Mouse (Mus musculus) forebrain, embryonic 13.5 days (tissue): Measurements from ENCODE around the gene Bach2. TPM values are rescaled to one million over a fixed set of nuclear protein-coding genes. Genes with fewer than 3 reads are reported as not detected.

Experiments
- ATAC-seq: fragments of 200-750 bp; cut with Nextera tagmentation; 2 replicates; pipeline ENCODE4 v1.8.0; 2017
- H3K27ac ChIP-seq: fragments of 300-500 bp; sonication (generic); 2 replicates; pipeline ENCODE4 v1.5.1; 2015; ENCODE audit warnings: inconsistent platforms, mild to moderate bottlenecking, moderate library complexity
- H3K27me3 ChIP-seq: fragments of 300-500 bp; sonication (generic); 2 replicates; pipeline ENCODE4 v1.6.1; 2015; ENCODE audit warnings: mild to moderate bottlenecking, inconsistent platforms
- H3K36me3 ChIP-seq: fragments of 300-500 bp; sonication (generic); 2 replicates; pipeline ENCODE4 v1.6.1; 2015; ENCODE audit warnings: mild to moderate bottlenecking, inconsistent platforms; ENCODE audit not compliant: poor library complexity, severe bottlenecking
- H3K4me1 ChIP-seq: fragments of 300-500 bp; sonication (generic); 2 replicates; pipeline ENCODE4 v1.6.1; 2015; ENCODE audit warnings: inconsistent platforms
- H3K4me2 ChIP-seq: fragments of 300-500 bp; sonication (generic); 2 replicates; pipeline ENCODE4 v1.6.1; 2015; ENCODE audit warnings: inconsistent platforms, mild to moderate bottlenecking, moderate library complexity
- H3K4me3 ChIP-seq: fragments of 300-500 bp; sonication (generic); 2 replicates; pipeline ENCODE4 v1.5.1; 2015; ENCODE audit warnings: mild to moderate bottlenecking, inconsistent platforms
- H3K9ac ChIP-seq: fragments of 300-500 bp; sonication (generic); 2 replicates; pipeline ENCODE4 v1.6.1; 2015; ENCODE audit warnings: mild to moderate bottlenecking, inconsistent platforms
- H3K9me3 ChIP-seq: fragments of 300-500 bp; sonication (generic); replicated peaks from 2 replicates; pipeline ENCODE4 v1.6.1; 2016; ENCODE audit warnings: inconsistent platforms
- WGBS: fragments of 180-500 bp; shearing (Covaris S2); methylation state at CpG from one replicate; pipeline ENCODE4 v1.1.7; 2015; 5-methylcytosine and 5-hydroxymethylcytosine counted together
- polyA plus RNA-seq: library from polyadenylated mRNA; unstranded; fragments of >200 nt; fragmentation: Nextera tagmentation; extraction: Ambion mirVana; gene quantifications from 2 replicates; pipeline ENCODE4 v1.2.1, GENCODE M21; 2015

Gene Bach2
- polyA plus RNA-seq, 1 experiment from 2014 or later: 26.2 TPM

DNA sequence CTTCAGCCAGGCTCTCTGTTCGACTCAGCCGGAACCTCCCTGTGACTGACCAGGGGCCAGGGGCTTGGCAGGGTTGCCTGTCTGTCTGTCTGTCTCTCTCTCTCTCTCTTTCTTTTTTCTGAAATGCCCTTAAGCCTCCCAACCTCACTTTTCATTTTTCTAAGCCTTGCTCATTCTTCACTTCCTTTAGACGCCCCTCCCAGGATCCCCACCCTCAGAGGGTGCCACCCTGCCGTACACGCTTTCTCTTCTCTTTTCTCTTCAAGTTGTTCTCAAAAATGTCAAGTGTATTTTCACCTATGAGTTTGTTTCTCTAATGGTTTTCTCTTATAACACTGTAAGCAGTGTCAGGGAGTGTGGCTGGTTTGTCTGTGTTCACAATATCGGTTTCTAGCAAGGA lies 42.7 kb downstream of the Bach2 start:
- H3K9me3 ChIP-seq: no peaks in the 10 kb centered on the region
- H3K4me3 ChIP-seq: no peak overlapping the region
- WGBS: 85% methylated on average over 6 of the region's 6 CpGs
- peaks cover 13% of the 10 kb centered on the region for H3K4me1 ChIP-seq
- H3K27me3 ChIP-seq: no peaks in the 10 kb centered on the region
- ATAC-seq: no peak
- H3K9ac ChIP-seq: no peak overlapping the region
- H3K36me3 ChIP-seq: no peaks in the 10 kb centered on the region
- H3K27ac ChIP-seq: no peak overlapping the region
- no peak overlapping the region for H3K4me2 ChIP-seq

DNA sequence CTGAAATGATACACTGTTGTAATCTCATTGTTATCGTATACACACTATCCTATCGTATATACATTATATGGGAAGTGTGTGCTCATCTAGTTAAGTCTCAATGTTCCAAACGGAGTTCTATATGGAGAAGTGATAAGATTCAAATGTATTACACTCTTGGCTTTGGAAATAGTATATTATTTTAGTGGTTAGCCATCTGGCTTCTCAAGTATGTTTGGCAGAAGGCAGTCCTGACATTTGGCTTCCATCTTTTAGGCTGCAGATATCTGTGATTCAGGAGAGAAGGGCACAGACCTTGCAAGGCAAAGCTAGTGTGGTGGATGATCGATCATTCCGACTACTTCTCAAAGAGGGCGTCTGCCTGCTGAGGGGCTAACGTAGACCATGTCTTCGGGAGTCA lies 47.8 kb downstream of the Bach2 start:
- ATAC-seq: no peak
- Histone ChIP-seq H3K4me3 (no peak overlapping the region), H3K9me3 (no peaks in the 10 kb centered on the region), H3K27ac (no peak overlapping the region), H3K9ac (no peak overlapping the region), H3K27me3 (no peaks in the 10 kb centered on the region), H3K4me2 (no peak overlapping the region), H3K4me1 (peaks cover 32% of the 10 kb centered on the region), H3K36me3 (no peaks in the 10 kb centered on the region)
- 89% methylated on average over 8 of the region's 8 CpGs for WGBS

DNA sequence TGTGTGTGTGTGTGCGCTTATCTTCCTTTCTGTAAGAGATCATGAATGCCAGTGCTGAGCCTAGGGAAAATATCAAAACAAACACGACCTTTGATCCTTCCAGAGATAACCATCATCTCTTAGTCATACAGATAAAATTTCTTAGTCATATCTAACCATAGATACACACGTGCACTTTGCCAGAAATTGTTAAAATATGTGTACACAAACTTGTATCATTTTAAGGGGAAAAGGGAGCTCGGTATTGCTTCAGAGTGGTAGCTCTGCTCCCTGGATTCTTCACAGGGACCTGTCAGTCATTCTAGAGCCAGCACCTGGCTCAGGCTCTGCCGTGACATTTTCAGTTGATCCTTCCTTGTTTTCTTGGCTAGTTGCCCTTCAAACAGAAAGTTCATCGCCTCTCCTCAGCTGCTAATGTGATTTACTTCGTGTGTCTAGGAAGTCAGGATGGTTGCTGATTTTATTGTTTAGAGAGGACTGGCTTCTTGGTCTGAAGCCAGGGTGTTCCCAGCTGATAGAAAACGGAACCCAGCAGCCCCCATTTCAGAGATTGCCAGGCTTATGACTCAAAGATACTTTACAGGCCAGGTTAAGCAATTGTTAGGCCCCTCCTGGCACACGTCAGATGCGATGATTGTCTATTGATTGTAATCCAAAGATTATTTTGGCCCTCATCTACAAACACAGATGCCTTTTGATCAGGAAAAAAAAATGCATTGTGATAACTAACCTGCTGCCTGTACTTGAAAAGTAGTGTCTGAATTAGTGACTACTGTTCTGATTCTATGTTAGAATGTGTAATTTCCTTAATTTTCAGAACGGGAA lies 49.6 kb downstream of the Bach2 start:
- no peak overlapping the region for H3K27ac ChIP-seq
- no peaks in the 10 kb centered on the region for H3K36me3 ChIP-seq
- ATAC-seq: peak; percentile 37; the same call in 1 of the 2 replicates
- peaks cover 39% of the 10 kb centered on the region for H3K4me1 ChIP-seq
- H3K4me2 ChIP-seq: no peak overlapping the region
- no peaks in the 10 kb centered on the region for H3K27me3 ChIP-seq
- WGBS: 56% methylated on average over 11 of the region's 11 CpGs
- no peak overlapping the region for H3K9ac ChIP-seq
- no peak overlapping the region for H3K4me3 ChIP-seq
- H3K9me3 ChIP-seq: no peaks in the 10 kb centered on the region

DNA sequence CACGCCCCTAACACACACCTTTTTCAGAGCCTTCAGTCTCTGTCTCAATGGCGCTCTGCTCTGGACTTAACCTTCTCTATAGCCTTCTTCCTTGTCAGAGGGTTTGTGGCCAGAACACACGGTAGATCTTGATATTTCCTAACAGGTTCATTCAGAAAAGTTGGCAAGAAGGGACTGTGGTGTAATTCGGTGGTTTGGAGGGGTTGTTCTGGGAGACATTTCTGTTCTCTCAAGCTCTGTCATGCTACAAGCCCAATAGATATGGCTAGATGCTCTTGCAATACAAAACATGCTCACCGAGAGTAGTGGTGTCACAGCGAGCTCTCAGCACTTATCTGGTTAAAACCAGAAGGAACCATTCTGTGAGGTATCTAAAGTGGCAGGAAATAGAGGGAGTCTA lies 51.2 kb downstream of the Bach2 start:
- H3K9me3 ChIP-seq: no peaks in the 10 kb centered on the region
- WGBS: 86% methylated on average over 6 of the region's 6 CpGs
- no peak overlapping the region for H3K27ac ChIP-seq
- no peak overlapping the region for H3K4me2 ChIP-seq
- no peaks in the 10 kb centered on the region for H3K27me3 ChIP-seq
- peaks cover 51% of the 10 kb centered on the region for H3K4me1 ChIP-seq
- no peak overlapping the region for H3K4me3 ChIP-seq
- H3K9ac ChIP-seq: no peak overlapping the region
- H3K36me3 ChIP-seq: no peaks in the 10 kb centered on the region
- ATAC-seq: no peak

DNA sequence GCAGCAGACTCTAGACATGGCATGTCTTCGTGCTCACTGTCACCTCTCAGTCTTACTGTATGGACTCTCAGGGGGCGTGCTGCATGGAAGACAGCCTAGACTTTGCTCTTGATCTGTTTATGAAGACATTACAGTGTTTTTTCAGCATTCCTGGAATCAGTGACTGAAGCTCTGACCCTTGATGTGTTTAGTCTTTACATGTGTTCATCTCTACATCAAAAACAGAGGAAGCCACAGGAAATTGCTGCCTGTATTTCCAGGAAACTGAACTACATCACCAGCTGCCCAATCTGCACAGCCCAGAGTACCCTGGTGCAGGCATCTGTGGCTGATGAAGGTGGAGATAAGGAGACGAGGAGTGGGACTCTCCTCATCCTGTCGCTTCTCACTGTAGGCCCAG lies 52.8 kb downstream of the Bach2 start:
- H3K4me3 ChIP-seq: no peak overlapping the region
- H3K36me3 ChIP-seq: no peaks in the 10 kb centered on the region
- 89% methylated on average over 4 of the region's 4 CpGs for WGBS
- H3K4me1 ChIP-seq: peaks cover 54% of the 10 kb centered on the region
- no peak overlapping the region for H3K4me2 ChIP-seq
- ATAC-seq: no peak
- no peak overlapping the region for H3K9ac ChIP-seq
- H3K27ac ChIP-seq: no peak overlapping the region
- H3K27me3 ChIP-seq: no peaks in the 10 kb centered on the region
- no peaks in the 10 kb centered on the region for H3K9me3 ChIP-seq

DNA sequence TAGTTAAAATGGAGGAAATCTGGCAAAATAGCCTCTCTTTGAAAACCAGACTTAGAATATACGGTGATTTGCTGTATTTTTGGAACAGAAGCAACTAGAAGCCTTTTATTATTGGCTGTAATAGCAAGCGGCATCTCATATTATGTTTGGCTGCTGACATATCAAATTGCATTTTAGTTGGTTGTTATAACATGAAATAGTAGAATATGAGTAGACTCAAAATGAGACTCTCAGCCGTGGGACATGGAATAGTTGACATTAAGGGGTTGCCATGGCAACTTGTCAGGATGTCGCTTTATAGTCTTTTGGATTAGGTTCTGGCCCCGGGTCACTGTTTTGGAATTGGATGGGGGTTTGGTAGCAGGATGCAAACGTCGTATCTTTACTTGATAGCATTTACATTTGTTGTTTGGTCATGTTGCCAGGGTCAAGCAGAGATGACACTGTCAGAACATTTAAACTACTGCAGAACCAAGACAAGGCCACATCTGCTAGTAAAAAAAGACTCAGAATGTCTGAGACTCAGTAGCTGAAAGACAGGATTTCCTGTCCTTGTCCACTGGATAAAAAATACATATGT lies 55.2 kb downstream of the Bach2 start:
- Histone ChIP-seq H3K27me3 (no peaks in the 10 kb centered on the region), H3K4me3 (no peak overlapping the region), H3K27ac (peak overlapping the region; percentile 45; the same call in 1 of the 2 replicates), H3K4me1 (peaks cover 62% of the 10 kb centered on the region), H3K9ac (no peak overlapping the region), H3K9me3 (no peaks in the 10 kb centered on the region), H3K4me2 (no peak overlapping the region), H3K36me3 (no peaks in the 10 kb centered on the region)
- 59% methylated on average over 7 of the region's 7 CpGs for WGBS
- ATAC-seq: no peak; the same call in 1 of the 2 replicates

DNA sequence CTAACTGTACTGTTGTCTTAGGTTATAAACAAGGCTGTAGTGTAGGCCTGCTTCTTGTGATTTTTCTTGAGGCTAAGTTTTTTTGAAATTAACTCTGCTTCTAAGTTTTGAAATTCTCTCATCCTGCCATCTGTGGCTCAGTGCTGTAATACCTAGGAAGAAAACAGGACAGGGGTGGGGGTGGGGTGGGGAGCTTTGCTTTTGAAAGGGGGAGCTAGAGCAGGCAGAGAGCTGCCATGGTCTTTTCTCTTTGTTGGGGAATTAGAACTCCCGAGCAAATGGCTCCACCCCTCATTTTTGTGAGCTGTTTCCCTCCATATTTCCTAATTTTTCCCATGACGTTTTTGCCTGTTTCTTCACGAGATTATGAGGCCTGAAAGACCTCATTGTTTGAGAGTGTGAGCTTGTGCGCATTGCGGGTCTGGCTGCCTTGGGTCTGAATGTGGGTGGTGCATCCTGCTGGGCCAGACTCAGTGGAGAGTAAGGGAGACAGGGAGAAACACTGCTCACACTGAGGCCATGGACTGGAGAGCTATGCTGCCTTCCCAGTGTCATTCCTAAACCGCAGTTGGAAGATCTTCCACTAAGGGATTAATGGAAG lies 58.6 kb downstream of the Bach2 start:
- Histone ChIP-seq H3K27ac (no peak overlapping the region), H3K4me1 (peaks cover 58% of the 10 kb centered on the region), H3K27me3 (no peaks in the 10 kb centered on the region), H3K36me3 (0 out of 2 replicates have a peak, but pooled peaks cover 2% of the 10 kb centered on the region), H3K9ac (no peak overlapping the region), H3K9me3 (no peaks in the 10 kb centered on the region), H3K4me2 (no peak overlapping the region), H3K4me3 (no peak overlapping the region)
- 8% methylated on average over 6 of the region's 6 CpGs for WGBS
- peak; percentile 57; the same call in 1 of the 2 replicates for ATAC-seq

DNA sequence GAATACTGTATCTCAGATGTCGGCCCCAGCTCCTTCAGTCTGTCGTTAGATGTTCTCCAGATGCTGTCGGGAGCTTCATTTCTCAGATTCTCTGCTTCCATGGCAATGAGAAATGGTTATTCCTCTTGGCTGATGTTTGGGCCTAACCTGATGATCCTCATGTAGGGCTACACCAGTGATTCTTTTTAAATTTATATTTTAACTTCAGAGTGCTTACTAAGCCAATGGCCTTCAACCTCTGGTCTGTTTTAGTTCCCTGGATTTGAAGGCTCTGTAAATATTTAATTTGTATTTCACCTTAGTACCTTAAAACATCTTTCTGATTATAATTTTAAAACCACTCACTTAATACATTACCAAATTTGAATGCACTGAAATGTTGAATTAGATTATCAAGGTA lies 60.6 kb downstream of the Bach2 start:
- H3K27me3 ChIP-seq: no peaks in the 10 kb centered on the region
- H3K9me3 ChIP-seq: no peaks in the 10 kb centered on the region
- H3K9ac ChIP-seq: no peak overlapping the region
- H3K4me1 ChIP-seq: peaks cover 66% of the 10 kb centered on the region
- H3K4me3 ChIP-seq: no peak overlapping the region
- H3K4me2 ChIP-seq: no peak overlapping the region
- no peak for ATAC-seq
- WGBS: 74% methylated on average over 3 of the region's 3 CpGs
- H3K27ac ChIP-seq: no peak overlapping the region
- H3K36me3 ChIP-seq: 0 out of 2 replicates have a peak, but pooled peaks cover 2% of the 10 kb centered on the region

DNA sequence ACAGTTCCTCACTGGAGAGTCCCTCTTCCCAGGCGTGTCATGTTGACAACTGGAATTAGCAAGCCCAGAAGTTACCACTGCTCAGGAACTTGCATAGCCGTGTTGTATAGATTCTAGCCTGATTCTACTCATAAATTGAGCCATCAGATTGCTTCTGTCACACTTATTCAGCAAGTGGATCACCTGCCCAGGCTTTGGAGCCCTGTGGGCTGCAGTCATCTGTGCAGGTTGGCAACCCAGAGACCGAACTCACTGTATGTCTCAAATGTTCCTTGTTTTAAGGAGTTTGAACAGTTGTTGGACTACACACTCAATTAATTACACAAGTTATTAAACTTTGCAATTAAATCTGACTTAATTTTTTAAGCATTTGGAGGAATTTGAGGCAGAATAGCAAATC lies 61.4 kb downstream of the Bach2 start:
- Histone ChIP-seq H3K4me1 (peaks cover 72% of the 10 kb centered on the region), H3K36me3 (0 out of 2 replicates have a peak, but pooled peaks cover 2% of the 10 kb centered on the region), H3K4me3 (no peak overlapping the region), H3K4me2 (no peak overlapping the region), H3K27me3 (no peaks in the 10 kb centered on the region), H3K9ac (no peak overlapping the region), H3K9me3 (no peaks in the 10 kb centered on the region), H3K27ac (no peak overlapping the region; the same call in 1 of the 2 replicates)
- 91% methylated on average over 3 of the region's 3 CpGs for WGBS
- no peak for ATAC-seq

DNA sequence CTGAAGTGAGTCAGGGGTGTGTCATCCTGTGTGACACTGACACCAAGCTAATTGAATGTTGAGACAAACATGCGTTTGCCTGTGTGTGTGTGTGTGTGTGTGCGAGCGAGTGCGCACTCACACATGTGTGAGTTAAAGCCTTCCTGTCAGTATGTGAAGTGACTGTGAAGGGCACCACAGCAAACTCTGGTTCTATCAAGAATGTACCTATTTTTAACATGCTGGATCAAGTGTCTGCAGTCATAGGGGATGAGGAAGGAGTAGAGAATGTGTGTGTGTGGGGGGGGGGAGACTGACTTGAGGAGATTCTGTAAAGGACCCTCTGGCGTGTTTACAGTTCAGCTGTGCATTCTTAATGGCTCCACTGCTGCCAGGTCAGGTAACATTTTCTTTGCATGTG lies 64.1 kb downstream of the Bach2 start:
- peak overlapping the region; percentile 48 for H3K4me2 ChIP-seq
- H3K4me1 ChIP-seq: peaks cover 77% of the 10 kb centered on the region
- WGBS: 46% methylated on average over 5 of the region's 5 CpGs
- 0 out of 2 replicates have a peak, but pooled peaks cover 2% of the 10 kb centered on the region for H3K36me3 ChIP-seq
- no peaks in the 10 kb centered on the region for H3K27me3 ChIP-seq
- no peak overlapping the region for H3K4me3 ChIP-seq
- no peaks in the 10 kb centered on the region for H3K9me3 ChIP-seq
- peak; percentile 19 for ATAC-seq
- peak overlapping the region; percentile 43; the same call in 1 of the 2 replicates for H3K9ac ChIP-seq
- peak overlapping the region; percentile 96 for H3K27ac ChIP-seq

DNA sequence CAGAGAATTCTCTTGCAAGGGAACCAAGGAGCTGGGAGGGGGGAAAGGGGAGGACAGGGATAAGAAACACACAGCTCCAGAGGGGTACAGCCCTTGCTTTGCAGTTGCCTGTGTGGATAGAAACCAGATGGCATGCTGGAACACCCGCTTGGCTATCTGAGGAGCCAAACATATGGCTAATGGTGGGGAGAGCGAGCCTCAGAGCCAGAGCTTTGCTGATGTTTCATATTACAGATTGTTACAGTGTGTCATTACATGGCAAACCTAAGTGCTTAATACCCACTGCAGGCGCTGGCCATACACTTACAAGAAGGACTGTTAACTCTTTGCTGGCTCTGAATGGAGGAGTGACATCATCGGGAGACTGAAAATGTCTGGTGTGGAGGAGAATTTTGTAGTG lies 64.5 kb downstream of the Bach2 start:
- Histone ChIP-seq H3K4me3 (0 out of 2 replicates have a peak overlapping the region, but pooled peaks have one; percentile 0), H3K9me3 (no peaks in the 10 kb centered on the region), H3K4me2 (peak overlapping the region; percentile 48), H3K36me3 (0 out of 2 replicates have a peak, but pooled peaks cover 2% of the 10 kb centered on the region), H3K4me1 (peaks cover 73% of the 10 kb centered on the region), H3K9ac (peak overlapping the region; percentile 43), H3K27ac (peak overlapping the region; percentile 96), H3K27me3 (no peaks in the 10 kb centered on the region)
- peak; percentile 79 for ATAC-seq
- WGBS: 5% methylated on average over 4 of the region's 4 CpGs

DNA sequence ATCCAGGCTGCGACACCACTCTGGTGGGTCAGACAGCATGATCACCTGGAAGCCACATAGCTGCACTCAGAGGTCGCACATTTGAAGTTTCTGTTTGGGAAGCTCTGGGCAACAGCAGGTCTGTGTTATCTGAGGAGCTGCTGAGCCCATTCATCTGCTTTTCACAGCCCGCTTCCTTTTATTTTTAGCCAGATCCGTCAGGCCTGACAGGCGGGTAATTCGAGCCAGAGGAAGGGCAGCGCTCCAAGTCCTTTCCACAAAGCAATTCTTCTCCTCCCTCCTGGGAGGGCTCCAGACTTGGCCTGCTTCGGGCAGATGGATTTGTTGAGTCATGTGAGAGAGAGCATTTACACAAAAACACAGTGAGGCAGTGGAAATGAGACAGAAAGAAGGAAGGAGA lies 65.1 kb downstream of the Bach2 start:
- 0 out of 2 replicates have a peak, but pooled peaks cover 8% of the 10 kb centered on the region for H3K36me3 ChIP-seq
- peak overlapping the region; percentile 96 for H3K27ac ChIP-seq
- H3K9ac ChIP-seq: no peak overlapping the region
- ATAC-seq: peak; percentile 88
- no peaks in the 10 kb centered on the region for H3K9me3 ChIP-seq
- peaks cover 68% of the 10 kb centered on the region for H3K4me1 ChIP-seq
- under 1% methylated on average over 8 of the region's 8 CpGs for WGBS
- H3K27me3 ChIP-seq: no peaks in the 10 kb centered on the region
- 0 out of 2 replicates have a peak overlapping the region, but pooled peaks have one; percentile 0 for H3K4me3 ChIP-seq
- H3K4me2 ChIP-seq: peak overlapping the region; percentile 48
